Mouse (Mus musculus): Measurements from ENCODE around the gene Kcnh4. TPM values are rescaled to one million over a fixed set of nuclear protein-coding genes. Genes with fewer than 3 reads are reported as not detected.
A peak's percentile ranks its signal among the peaks of the same experiment; 100 is the strongest.

The Kcnh4 gene
- polyA plus RNA-seq, 1 experiment from 2014 or later = not detected

DNA sequence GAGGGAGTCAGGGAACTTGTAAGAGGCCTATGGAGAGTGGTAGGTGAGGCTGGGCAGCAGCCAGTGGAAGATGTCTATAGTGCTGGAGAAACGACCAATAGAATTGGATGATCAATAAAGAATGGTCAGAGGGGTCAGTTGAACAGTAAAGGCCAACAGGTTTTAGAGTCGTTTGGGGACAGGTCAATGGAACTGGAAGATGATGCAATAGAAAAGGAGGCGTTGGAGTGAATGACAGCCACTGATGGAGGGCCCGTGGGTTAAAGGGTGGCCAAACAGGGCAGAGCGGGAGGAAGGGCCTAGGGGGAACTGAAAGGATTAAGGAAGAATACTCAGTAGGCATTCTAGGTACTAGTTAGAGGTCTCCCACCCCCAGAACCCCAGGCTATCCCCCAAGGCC, 12.6 kb downstream of the Kcnh4 start:
- peaks cover 62% of the 10 kb centered on the region for H3K27me3 ChIP-seq (replicated peaks)
- H3K27ac ChIP-seq (ENCODE audit: poor library complexity, severe bottlenecking) = no peak overlapping the region
- WGBS = 61% methylated on average over 5 of the region's 5 CpGs
- no peak for ATAC-seq (ENCODE audit: insufficient number of reproducible peaks, low FRiP score)
- no peaks in the 10 kb centered on the region; the same call in 1 of the 2 replicates for H3K9me3 ChIP-seq (replicated peaks)
- H3K4me2 ChIP-seq = no peak overlapping the region
- H3K4me1 ChIP-seq (replicated peaks) = no peaks in the 10 kb centered on the region
- no peaks in the 10 kb centered on the region for H3K36me3 ChIP-seq
- no peak overlapping the region for H3K9ac ChIP-seq
- H3K4me3 ChIP-seq = no peak overlapping the region

DNA sequence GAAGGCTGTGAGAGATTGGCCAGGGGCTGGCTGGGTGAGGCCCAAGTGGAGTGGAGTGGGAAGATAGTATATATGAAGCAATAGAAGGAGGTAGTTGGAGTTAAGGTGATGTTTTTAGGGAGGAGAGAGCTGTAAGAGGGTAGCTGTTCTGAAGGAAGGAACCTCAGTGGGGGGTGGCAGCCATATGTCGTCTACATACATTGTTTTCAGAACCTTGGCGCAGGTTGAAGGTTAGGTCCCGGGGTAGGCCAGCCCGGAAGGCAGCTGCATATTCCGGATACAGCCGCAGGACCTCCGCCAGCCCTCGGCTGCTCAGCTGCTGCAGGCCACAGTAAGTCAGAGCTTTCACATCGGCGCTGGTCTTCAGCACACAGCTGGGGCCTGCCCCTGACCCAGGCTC, 13.2 kb downstream of the Kcnh4 start:
- WGBS = 75% methylated on average over 10 of the region's 10 CpGs
- Histone ChIP-seq H3K9me3 (replicated peaks) (no peaks in the 10 kb centered on the region; the same call in 1 of the 2 replicates), H3K4me1 (replicated peaks) (no peaks in the 10 kb centered on the region), H3K27ac (ENCODE audit: poor library complexity, severe bottlenecking) (no peak overlapping the region), H3K9ac (no peak overlapping the region), H3K4me3 (no peak overlapping the region), H3K27me3 (replicated peaks) (peaks cover 57% of the 10 kb centered on the region), H3K4me2 (no peak overlapping the region), H3K36me3 (no peaks in the 10 kb centered on the region)
- ATAC-seq (ENCODE audit: insufficient number of reproducible peaks, low FRiP score) = no peak

DNA sequence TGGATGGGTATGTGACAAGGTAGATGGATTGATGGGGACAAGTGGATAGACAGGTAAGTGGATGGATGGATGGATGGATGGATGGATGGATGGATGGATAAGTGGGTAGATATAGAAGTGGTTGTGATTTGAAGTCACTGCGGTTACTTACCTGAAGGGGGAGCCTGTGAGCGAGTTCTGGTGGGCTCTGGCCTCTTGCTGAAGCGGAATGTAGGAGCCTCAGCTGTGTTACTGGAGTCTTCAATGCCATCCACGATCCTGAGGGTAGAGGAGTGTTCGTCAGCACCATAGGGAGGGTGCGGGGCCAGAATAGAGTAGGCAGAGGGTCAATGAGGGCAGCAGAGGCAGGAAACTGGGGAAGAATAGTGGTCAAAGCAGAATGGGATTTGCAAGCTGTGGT, 14.7 kb downstream of the Kcnh4 start:
- H3K4me2 ChIP-seq = no peak overlapping the region
- ATAC-seq (ENCODE audit: insufficient number of reproducible peaks, low FRiP score) = peak; percentile 52; the same call in 1 of the 2 replicates
- 15% methylated on average over 6 of the region's 6 CpGs for WGBS
- H3K36me3 ChIP-seq = no peaks in the 10 kb centered on the region
- H3K9me3 ChIP-seq (replicated peaks) = no peaks in the 10 kb centered on the region
- no peak overlapping the region for H3K4me3 ChIP-seq
- H3K4me1 ChIP-seq (replicated peaks) = no peaks in the 10 kb centered on the region
- no peak overlapping the region for H3K9ac ChIP-seq
- peaks cover 50% of the 10 kb centered on the region for H3K27me3 ChIP-seq (replicated peaks)
- H3K27ac ChIP-seq (ENCODE audit: poor library complexity, severe bottlenecking) = no peak overlapping the region

DNA sequence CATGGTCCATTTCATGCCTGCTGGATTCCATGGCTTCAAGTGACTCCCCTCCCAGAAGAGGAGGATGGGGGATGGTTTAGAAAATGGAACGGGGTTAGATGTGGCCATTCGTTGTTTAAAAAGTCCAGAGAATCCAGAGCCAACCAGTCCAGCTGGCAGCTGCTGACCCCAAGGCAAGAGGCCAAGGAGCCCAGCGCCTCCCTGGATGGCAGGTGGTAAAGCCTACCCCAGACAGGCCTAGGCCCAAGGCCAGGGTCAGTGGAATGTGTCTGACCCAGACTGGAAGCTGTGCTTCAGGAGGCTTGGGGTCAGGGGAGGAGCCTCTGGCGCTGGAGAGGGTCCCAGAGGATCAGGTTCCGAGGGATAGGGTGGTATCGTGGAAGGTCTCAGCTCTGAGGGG, 18.4 kb downstream of the Kcnh4 start:
- no peak overlapping the region for H3K4me2 ChIP-seq
- H3K27me3 ChIP-seq (replicated peaks) = peaks cover 18% of the 10 kb centered on the region
- no peaks in the 10 kb centered on the region for H3K36me3 ChIP-seq
- no peak overlapping the region for H3K27ac ChIP-seq (ENCODE audit: poor library complexity, severe bottlenecking)
- H3K9me3 ChIP-seq (replicated peaks) = no peaks in the 10 kb centered on the region
- WGBS = 59% methylated on average over 6 of the region's 6 CpGs
- H3K9ac ChIP-seq = no peak overlapping the region
- no peak for ATAC-seq (ENCODE audit: insufficient number of reproducible peaks, low FRiP score)
- peaks cover 11% of the 10 kb centered on the region for H3K4me1 ChIP-seq (replicated peaks)
- no peak overlapping the region for H3K4me3 ChIP-seq

DNA sequence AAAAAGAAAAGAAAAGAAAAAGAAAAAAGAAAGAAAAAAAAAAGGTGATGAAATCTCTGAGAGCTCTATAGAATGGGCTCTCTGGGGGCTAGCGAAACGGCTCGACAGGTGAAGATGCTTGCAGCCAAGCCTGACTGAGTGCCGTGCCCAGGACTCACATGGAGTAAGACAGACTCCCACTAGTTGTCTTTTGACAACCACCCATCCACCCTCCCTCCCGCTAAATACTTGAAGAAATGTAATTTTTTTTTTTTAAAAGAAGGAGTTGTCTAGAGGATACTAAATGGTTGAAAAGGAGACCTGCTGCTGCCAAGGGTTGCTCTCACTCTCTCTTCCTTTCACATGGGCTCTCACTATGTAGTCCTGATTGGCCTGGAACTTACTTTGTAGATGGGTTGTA, 21.0 kb downstream of the Kcnh4 start:
- Histone ChIP-seq H3K36me3 (0 out of 2 replicates have a peak, but pooled peaks cover 3% of the 10 kb centered on the region), H3K4me3 (peak overlapping the region; percentile 99), H3K27me3 (replicated peaks) (peaks cover 7% of the 10 kb centered on the region), H3K9me3 (replicated peaks) (no peaks in the 10 kb centered on the region), H3K4me2 (peak overlapping the region; percentile 98), H3K27ac (ENCODE audit: poor library complexity, severe bottlenecking) (no peak overlapping the region), H3K4me1 (replicated peaks) (peaks cover 24% of the 10 kb centered on the region), H3K9ac (0 out of 2 replicates have a peak overlapping the region, but pooled peaks have one; percentile 67)
- no peak for ATAC-seq (ENCODE audit: insufficient number of reproducible peaks, low FRiP score)
- WGBS = 19% methylated on average over 5 of the region's 5 CpGs

DNA sequence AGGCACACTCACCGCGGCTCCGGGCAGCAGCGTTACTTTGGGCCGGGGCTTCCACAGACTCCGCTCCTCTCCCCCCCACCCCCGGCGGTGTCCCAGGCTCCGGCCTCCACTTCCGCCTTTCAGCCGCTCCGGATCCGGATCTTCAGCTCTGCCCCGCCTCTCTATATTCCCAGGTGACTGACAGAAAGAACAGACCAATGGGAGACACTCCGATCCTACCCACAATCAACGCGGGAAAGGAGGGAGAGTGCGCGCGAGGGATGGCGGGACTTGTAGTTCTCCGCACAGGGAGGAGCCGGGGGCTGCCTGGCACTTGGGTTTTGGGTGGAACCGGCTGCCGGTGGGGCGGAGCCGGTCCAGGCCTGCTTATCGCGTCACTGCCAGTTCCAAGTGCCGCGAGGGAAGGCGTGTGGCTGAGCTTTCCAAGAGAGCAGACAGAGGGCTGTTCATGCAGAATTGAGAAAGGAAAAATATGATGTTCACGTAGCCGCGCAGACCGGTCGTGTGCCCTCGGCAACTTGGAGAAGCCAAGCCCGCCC, 21.6 kb downstream of the Kcnh4 start, which contains the start of gene Rab5c:
Gene Rab5c (minus strand): TSS at position 150 of the 539 bp plus-strand sequence.
- Histone ChIP-seq H3K9ac (peak within 1 kb of the TSS; percentile 98), H3K27ac (ENCODE audit: poor library complexity, severe bottlenecking) (peak within 1 kb of the TSS; percentile 65; the same call in 1 of the 2 replicates), H3K9me3 (replicated peaks) (no peaks in the 10 kb centered on the region), H3K4me2 (peak within 1 kb of the TSS; percentile 98), H3K27me3 (replicated peaks) (peaks cover 7% of the 10 kb centered on the region), H3K4me3 (peak within 1 kb of the TSS; percentile 99), H3K4me1 (replicated peaks) (peaks cover 24% of the 10 kb centered on the region), H3K36me3 (peaks cover 5% of the 10 kb centered on the region; the same call in 1 of the 2 replicates)
- under 1% methylated on average over 39 of the region's 39 CpGs for WGBS
- peak; percentile 99 for ATAC-seq (ENCODE audit: insufficient number of reproducible peaks, low FRiP score)

DNA sequence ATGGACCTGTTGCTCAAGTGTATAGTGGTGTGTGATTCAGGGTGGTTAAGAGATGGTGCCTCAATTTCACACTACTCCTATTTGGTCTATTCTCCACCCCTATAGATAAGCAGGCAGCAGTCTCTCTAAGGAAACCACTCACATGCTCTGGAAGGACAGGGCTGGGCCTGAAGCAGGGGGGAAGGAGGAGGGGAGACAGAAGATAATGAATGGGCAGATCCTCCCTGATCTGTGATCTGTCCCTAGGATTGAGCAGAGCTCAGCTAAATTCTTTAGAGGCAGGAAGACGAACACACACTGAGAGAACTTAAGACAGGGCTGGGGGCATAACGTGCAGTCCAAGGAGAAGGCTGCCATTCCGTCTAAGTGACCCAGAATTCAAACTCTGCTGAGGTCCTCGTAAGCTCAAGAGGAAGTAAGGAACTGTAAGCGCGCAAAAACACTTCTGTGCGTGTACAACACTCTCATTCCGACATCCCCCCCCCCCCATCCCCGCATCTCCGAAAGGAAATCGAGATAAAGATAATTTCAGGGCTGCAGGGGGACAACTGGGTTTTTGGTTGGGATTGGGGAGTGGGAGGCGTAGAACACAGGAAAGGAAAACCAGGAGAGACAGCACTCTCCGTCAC, 22.5 kb downstream of the Kcnh4 start:
- Histone ChIP-seq H3K9me3 (replicated peaks) (no peaks in the 10 kb centered on the region), H3K27ac (ENCODE audit: poor library complexity, severe bottlenecking) (0 out of 2 replicates have a peak overlapping the region, but pooled peaks have one; percentile 65), H3K4me1 (replicated peaks) (peaks cover 24% of the 10 kb centered on the region), H3K4me2 (peak overlapping the region; percentile 98), H3K36me3 (peaks cover 9% of the 10 kb centered on the region; the same call in 1 of the 2 replicates), H3K4me3 (peak overlapping the region; percentile 99), H3K27me3 (replicated peaks) (peaks cover 7% of the 10 kb centered on the region), H3K9ac (peak overlapping the region; percentile 98)
- ATAC-seq (ENCODE audit: insufficient number of reproducible peaks, low FRiP score) = no peak
- WGBS = 2% methylated on average over 13 of the region's 13 CpGs

DNA sequence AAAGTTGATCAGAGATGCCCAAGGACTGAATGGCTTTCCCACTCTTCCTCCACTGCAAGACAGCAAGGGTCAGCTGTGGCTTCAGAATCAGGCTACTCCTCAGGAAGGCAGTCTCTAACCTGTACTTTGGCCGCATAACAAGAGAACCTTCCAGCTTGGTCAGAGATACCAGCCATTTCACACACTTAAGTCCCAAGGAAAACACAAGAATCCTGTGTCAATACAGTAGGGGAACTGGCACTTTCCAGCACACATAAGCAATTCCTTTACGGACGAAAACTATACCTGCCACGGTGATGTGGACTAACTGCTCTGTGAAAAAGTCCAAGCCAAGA, 23.0 kb downstream of the Kcnh4 start:
- Histone ChIP-seq H3K9ac (peak overlapping the region; percentile 98), H3K27ac (ENCODE audit: poor library complexity, severe bottlenecking) (no peak overlapping the region)
- 59% methylated on average over 4 of the region's 4 CpGs for WGBS

DNA sequence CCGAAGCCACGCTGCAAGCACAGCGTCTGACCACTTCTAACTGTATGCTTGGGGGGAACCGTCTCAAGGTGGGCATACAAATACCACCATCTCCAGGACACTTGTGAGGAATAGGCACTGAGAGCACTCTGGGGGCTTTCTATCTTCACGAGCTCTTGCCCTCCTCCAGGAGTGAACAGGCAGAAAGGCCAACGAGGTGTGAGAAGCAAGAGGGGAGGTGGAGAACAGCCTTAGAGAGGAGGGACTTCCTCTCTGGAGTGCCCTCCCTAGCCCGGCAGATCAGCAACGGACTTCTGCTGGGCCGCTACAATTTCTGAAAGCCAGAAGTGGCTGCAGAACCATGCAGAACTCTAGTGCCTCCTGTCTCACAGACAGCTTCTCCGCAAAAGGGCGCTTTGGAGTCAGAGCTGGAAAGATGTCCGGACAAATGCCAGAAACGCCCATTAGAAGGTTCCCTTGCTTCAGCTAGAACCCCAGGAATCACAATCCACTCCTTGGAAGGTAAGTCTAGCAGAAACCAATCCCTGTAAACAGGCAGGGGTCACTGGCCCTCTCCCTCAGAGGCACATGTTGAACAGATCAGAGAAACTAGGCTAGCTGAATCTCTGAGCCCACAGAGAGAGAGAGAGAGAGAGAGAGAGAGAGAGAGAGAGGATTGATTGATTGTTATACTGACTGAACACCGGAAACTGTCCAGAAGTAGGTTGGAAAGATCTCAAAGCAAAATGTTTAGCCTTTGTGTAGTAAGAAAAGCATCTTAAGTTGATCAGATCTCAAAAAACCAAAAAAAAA, 23.6 kb downstream of the Kcnh4 start:
- peaks cover 4% of the 10 kb centered on the region for H3K27me3 ChIP-seq (replicated peaks)
- H3K27ac ChIP-seq (ENCODE audit: poor library complexity, severe bottlenecking) = 0 out of 2 replicates have a peak overlapping the region, but pooled peaks have one; percentile 12
- WGBS = 57% methylated on average over 14 of the region's 14 CpGs
- H3K4me1 ChIP-seq (replicated peaks) = peaks cover 24% of the 10 kb centered on the region
- H3K36me3 ChIP-seq = peaks cover 9% of the 10 kb centered on the region; the same call in 1 of the 2 replicates
- H3K9ac ChIP-seq = peak overlapping the region; percentile 57
- no peaks in the 10 kb centered on the region for H3K9me3 ChIP-seq (replicated peaks)
- peak overlapping the region; percentile 98 for H3K4me2 ChIP-seq
- no peak for ATAC-seq (ENCODE audit: insufficient number of reproducible peaks, low FRiP score)
- H3K4me3 ChIP-seq = peak overlapping the region; percentile 99

More for the DNA sequence above, 23.0 kb downstream of the Kcnh4 start:
- ATAC-seq (ENCODE audit: insufficient number of reproducible peaks, low FRiP score) = no peak
- H3K4me1 ChIP-seq (replicated peaks) = peaks cover 24% of the 10 kb centered on the region
- H3K27me3 ChIP-seq (replicated peaks) = peaks cover 7% of the 10 kb centered on the region
- H3K36me3 ChIP-seq = peaks cover 9% of the 10 kb centered on the region; the same call in 1 of the 2 replicates
- H3K4me2 ChIP-seq = peak overlapping the region; percentile 98
- no peaks in the 10 kb centered on the region for H3K9me3 ChIP-seq (replicated peaks)
- H3K4me3 ChIP-seq = peak overlapping the region; percentile 99

DNA sequence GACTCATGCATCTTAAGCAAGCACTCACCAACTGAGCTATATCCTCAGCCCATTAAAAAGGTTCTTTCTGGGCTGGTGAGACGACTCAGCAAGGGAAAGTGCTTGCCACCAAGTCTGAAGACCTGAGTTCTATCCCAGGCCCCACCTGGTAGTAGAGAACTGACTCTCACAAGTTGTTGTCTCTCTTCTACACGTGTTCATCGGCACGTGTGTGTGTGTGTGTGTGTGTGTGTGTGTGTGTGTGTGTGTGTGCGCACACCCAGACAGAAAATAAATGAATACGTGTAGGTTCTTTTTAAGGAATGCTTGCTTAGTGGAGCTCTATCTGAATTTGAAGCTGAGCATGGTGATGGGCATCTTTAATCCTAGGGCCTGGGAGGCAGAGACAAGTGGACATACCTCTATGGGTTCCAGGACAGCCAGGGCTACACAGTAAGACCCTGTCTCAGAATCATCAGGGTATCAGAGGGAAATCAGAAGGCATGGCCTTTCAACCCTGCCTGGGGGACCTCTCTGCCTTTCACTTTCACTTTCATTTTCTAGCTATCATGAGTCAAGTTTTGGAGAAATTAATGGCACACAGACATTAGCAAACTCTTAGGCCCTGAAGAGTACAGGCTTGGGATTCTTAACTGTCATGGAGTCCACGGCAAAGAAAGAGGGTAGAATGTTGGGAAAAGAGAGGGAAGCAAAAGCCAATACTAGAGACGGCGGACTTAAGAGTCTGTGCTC, 24.4 kb downstream of the Kcnh4 start:
- ATAC-seq (ENCODE audit: insufficient number of reproducible peaks, low FRiP score) = no peak
- H3K9ac ChIP-seq = peak overlapping the region; percentile 57; the same call in 1 of the 2 replicates
- no peaks in the 10 kb centered on the region for H3K9me3 ChIP-seq (replicated peaks)
- H3K4me1 ChIP-seq (replicated peaks) = peaks cover 24% of the 10 kb centered on the region
- no peak overlapping the region for H3K27ac ChIP-seq (ENCODE audit: poor library complexity, severe bottlenecking)
- H3K4me2 ChIP-seq = peak overlapping the region; percentile 98
- 90% methylated on average over 9 of the region's 9 CpGs for WGBS
- H3K36me3 ChIP-seq = peaks cover 9% of the 10 kb centered on the region; the same call in 1 of the 2 replicates
- H3K27me3 ChIP-seq (replicated peaks) = peaks cover 4% of the 10 kb centered on the region
- peak overlapping the region; percentile 28 for H3K4me3 ChIP-seq

All from heart, embryonic 12.5 days (tissue).